Mouse (Mus musculus): Measurements from ENCODE around the gene Olfr1261.

The Olfr1261 gene

DNA sequence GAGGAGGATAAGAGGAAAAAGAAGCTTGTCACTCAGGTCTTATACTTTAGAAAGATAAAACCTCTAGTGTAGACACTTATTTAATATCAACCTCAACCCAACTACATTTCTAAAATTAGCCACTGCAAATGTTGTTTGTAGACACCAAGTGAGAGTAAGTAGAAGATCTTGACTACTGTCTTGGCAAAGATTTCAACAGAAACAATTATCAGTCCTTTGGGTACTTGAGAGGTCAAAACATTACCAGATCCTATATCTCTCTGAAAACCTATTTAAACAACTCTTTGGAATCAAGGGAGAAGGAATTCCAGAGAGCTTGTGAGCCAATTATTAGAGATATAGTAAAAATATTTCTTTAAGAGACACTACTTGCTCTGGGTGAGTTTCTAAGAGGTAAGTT is at the start of gene Olfr1261:
Olfr1261 (plus strand) TSS at position 301 of the 400 bp plus-strand sequence.
- DNase-seq, result no peak

DNA sequence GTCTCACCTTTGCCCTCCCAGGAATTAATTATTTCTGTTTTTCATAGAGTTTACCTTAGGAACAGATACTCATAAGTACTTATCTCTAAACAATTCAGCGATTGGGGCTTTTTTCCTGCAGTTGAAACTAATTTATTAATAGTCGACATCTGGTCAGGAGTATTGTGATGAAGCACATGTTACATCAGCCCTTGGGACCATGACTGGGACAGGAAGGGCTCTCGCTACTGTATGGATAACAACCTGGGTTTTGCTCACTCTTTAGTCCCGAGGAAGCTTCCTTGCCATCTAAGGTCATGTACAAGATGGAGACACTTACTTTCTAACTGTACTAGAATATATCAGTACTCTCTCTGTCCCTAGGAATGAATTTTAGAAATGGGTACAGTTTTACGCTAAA is 42.5 kb upstream of the Olfr1261 start, which contains the start of gene Olfr1259:
Olfr1259 (minus strand) TSS at position 101 of the 400 bp plus-strand sequence.
- DNase-seq, result no peak

DNA sequence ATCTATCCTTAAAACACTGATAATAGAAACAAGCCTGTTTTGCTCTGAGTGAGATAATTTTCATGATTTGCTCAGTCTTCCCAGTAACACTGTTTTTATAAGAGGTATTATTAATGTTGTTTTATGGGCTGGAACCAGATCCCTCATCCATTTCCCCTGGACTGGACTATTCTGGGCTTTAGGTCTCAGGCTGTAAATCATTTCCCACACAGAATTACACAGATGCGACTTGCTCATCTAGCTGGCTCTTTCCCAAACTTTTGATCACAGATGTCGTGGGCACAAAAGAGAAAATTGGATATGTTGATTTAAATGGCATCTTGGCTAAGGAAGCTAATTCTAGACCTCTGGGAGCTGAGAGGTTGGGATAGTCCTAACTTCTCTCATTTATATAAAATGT is 16.8 kb upstream of the Olfr1261 start, which contains the start of gene Olfr1260:
Olfr1260 (plus strand) TSS at position 157 of the 400 bp plus-strand sequence.
- peak; percentile 34 for DNase-seq

DNA sequence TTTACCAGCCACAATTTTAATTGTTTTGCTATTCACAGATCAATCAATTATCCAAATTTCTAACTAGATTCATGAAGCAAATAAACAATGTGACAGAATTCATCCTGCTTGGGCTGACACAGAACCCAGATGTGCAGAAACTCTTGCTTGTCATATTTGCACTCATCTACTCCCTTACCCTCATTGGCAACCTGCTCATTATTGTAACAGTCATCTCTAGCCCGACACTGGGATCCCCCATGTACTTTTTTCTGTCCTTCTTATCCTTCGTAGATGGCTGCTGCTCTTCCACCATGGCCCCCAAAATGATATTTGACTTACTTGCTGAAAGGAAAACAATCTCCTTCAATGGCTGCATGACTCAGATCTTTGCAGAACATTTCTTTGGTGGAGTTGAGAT is 13.3 kb upstream of the Olfr1261 start:
- no peak for DNase-seq

DNA sequence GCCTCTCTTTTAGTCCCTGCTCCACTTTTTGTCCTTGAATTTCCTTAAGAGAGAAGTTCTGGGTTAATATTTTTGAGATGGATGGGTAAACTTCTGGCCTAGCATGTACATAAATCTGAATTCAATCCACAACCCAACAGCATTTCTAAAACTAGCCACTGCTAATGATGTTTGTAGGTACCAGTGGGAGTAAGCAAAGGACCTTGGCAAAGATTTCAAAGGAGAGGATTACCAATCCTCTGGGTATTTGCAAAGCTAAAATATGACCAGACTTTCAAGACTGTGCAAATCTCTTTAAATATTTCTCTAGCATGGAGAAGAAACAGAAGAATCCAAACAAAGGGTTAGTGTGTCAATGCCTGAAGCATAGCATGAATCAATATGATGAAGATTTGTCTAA is 8.8 kb downstream of the Olfr1261 start, which contains the start of gene Olfr1262:
Olfr1262 (plus strand) TSS at position 301 of the 400 bp plus-strand sequence.
- DNase-seq, result no peak

DNA sequence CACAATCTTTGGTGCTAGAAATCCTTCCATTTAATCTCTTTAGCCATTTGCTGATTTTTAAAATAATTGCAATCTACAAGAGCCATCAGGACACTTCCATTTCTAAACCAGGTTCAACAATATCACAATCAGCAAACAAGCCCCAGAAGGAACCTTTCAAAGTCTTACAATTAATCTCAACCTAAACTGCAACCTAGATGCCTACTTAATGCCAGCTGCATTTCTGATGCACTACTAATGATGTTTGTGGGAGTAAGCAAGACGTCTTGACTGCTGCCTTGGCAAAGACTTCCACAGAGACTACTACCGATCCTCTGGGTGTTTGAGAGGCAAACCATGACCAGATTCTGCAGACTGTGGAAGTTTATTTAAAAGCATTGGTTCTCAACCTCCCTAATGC is 20.8 kb downstream of the Olfr1261 start, which contains the start of gene Olfr1263:
Olfr1263 (plus strand) TSS at position 301 of the 400 bp plus-strand sequence.
- no peak for DNase-seq

DNA sequence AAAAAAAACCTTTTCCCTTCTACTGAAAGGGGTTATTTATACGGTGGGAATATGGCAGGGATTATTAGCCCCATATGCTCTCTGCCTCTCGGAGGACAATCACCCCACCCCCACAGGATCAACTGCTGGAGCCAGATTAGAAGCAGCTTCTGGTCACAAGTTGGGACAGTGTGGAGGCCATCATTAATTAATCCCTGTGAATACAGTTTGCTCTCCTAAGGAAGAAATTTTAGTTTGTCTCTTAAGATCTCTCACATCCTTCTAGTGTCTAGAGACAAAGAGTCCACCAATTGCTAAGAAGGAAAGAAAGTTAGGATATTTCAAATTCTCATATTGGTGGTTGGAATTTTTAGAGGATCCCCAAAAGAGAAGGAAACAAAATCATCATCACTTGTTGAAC is 34.5 kb downstream of the Olfr1261 start, which contains the start of gene Olfr1264:
Olfr1264 (minus strand) TSS at position 101 of the 400 bp plus-strand sequence.
- DNase-seq, result no peak

DNA sequence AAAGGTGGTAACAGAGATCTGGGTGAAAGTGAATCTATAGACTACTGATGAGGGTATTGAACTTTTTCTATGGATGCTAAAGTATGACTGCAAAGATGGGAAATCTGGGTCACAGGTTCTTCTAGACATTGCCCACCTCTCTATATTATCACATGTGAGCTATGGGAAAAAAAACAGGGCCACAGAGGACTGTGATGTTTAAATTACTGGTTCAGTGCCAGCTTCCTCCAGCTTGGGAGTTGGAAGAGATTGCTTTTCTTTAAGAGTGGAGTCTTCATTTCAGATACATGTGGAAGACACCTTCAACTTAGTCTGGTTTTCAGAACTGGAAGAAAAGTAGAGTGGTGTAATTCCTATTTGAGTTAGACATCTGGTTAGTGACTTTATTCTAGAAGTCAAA is 44.0 kb downstream of the Olfr1261 start, which contains the start of gene Olfr1265:
Olfr1265 (plus strand) TSS at position 301 of the 400 bp plus-strand sequence.
- no peak for DNase-seq

Measured in layer of hippocampus, adult 9-11 months (tissue).